Mouse (Mus musculus) stomach, embryonic 14.5 days (tissue): ENCODE measurements at regions not wholly inside any gene's neighbourhood (a gene's known extent, or its start where the extent isn't known, plus 50 kb on each side); places are given as distances from the start of the nearest gene placed in this dataset.
A peak's percentile ranks its signal among the peaks of the same experiment; 100 is the strongest.

Experiments used
- ATAC-seq: fragments of 200-750 bp; cut with Nextera tagmentation; 2 replicates; pipeline ENCODE4 v1.8.0; 2017; ENCODE audit warnings: low read depth, moderate TSS enrichment; ENCODE audit not compliant: insufficient number of reproducible peaks, insufficient read depth, low FRiP score
- H3K27ac ChIP-seq: fragments of 300-500 bp; sonication (generic); 2 replicates; pipeline ENCODE4 v1.5.1; 2014; ENCODE audit warnings: mild to moderate bottlenecking, low read length, moderate library complexity, mixed read lengths
- H3K27me3 ChIP-seq: fragments of 300-500 bp; sonication (generic); 2 replicates; pipeline ENCODE4 v1.6.1; 2014; ENCODE audit warnings: low read length, control low read depth, mixed read lengths; ENCODE audit not compliant: control insufficient read depth, insufficient read depth
- H3K36me3 ChIP-seq: fragments of 300-500 bp; sonication (generic); 2 replicates; pipeline ENCODE4 v1.6.1; 2014; ENCODE audit warnings: mild to moderate bottlenecking, control low read depth, low read length, moderate library complexity, mixed read lengths; ENCODE audit not compliant: control insufficient read depth, insufficient read depth
- H3K4me1 ChIP-seq: fragments of 300-500 bp; sonication (generic); 2 replicates; pipeline ENCODE4 v1.6.1; 2014; ENCODE audit warnings: low read length, control low read depth, mixed read lengths; ENCODE audit not compliant: control insufficient read depth, insufficient read depth
- H3K4me2 ChIP-seq: fragments of 300-500 bp; sonication (generic); replicated peaks from 2 replicates; pipeline ENCODE4 v1.6.1; 2014; ENCODE audit warnings: low read depth, low read length, control low read depth
- H3K4me3 ChIP-seq: fragments of 300-500 bp; sonication (generic); 2 replicates; pipeline ENCODE4 v1.5.1; 2014; ENCODE audit warnings: low read depth, low read length, control low read depth
- H3K9ac ChIP-seq: fragments of 300-500 bp; sonication (generic); replicated peaks from 2 replicates; pipeline ENCODE4 v1.6.1; 2014; ENCODE audit warnings: low read depth, mild to moderate bottlenecking, control low read depth, low read length, moderate library complexity, mixed read lengths
- H3K9me3 ChIP-seq: fragments of 300-500 bp; sonication (generic); 2 replicates; pipeline ENCODE4 v1.6.1; 2016; ENCODE audit warnings: low read depth, low read length, control low read depth; ENCODE audit not compliant: control insufficient read depth
- WGBS: fragments of 180-500 bp; shearing (Covaris S2); extraction: QIAGEN DNeasy Blood & Tissue Kit; methylation state at CpG from one replicate; pipeline ENCODE4 v1.1.7; 2014; 5-methylcytosine and 5-hydroxymethylcytosine counted together

GRCm38 (mm10) chr4:9136657-9137056 lies 897.8 kb upstream of the Car8 start:
- no peak overlapping the region for H3K27ac ChIP-seq
- H3K4me2 ChIP-seq = peak overlapping the region; percentile 45; the same call in 1 of the 2 replicates
- no peak overlapping the region; the same call in 1 of the 2 replicates for H3K9ac ChIP-seq
- no peaks in the 10 kb centered on the region for H3K27me3 ChIP-seq
- no peak overlapping the region for H3K4me3 ChIP-seq
- WGBS = 59% methylated on average over 13 of the region's 13 CpGs
- H3K4me1 ChIP-seq = peaks cover 5% of the 10 kb centered on the region; the same call in 1 of the 2 replicates
- no peak for ATAC-seq
- no peaks in the 10 kb centered on the region for H3K9me3 ChIP-seq
- H3K36me3 ChIP-seq = no peaks in the 10 kb centered on the region

DNA sequence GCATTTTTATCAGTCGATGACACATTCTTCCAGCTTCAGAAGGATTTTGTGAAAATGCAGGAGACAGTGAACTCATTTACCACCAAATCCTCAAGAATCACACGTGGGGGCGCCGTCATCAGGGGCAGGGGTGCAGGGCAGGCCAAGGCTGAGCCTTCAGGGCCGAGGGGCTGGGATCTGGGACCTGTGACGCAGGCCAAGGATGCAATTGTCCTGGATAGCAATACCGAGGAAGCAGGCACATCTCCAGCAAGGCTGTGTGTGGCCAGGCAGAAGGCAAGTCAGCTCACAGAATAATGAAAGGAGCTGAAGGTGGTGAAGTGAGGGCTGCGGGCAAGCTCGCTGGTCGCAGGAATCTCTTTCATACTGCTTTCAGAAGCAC lies 897.3 kb upstream of the Car8 start:
- H3K4me2 ChIP-seq = peak overlapping the region; percentile 45
- H3K27me3 ChIP-seq = no peaks in the 10 kb centered on the region
- 21% methylated on average over 10 of the region's 10 CpGs for whole genome bisulfite sequencing
- H3K4me3 ChIP-seq = peak overlapping the region; percentile 16
- peak; percentile 43; the same call in 1 of the 2 replicates for ATAC-seq
- no peaks in the 10 kb centered on the region for H3K36me3 ChIP-seq
- H3K9me3 ChIP-seq = no peaks in the 10 kb centered on the region
- no peak overlapping the region for H3K27ac ChIP-seq
- no peak overlapping the region; the same call in 1 of the 2 replicates for H3K9ac ChIP-seq
- H3K4me1 ChIP-seq = peaks cover 5% of the 10 kb centered on the region; the same call in 1 of the 2 replicates

DNA sequence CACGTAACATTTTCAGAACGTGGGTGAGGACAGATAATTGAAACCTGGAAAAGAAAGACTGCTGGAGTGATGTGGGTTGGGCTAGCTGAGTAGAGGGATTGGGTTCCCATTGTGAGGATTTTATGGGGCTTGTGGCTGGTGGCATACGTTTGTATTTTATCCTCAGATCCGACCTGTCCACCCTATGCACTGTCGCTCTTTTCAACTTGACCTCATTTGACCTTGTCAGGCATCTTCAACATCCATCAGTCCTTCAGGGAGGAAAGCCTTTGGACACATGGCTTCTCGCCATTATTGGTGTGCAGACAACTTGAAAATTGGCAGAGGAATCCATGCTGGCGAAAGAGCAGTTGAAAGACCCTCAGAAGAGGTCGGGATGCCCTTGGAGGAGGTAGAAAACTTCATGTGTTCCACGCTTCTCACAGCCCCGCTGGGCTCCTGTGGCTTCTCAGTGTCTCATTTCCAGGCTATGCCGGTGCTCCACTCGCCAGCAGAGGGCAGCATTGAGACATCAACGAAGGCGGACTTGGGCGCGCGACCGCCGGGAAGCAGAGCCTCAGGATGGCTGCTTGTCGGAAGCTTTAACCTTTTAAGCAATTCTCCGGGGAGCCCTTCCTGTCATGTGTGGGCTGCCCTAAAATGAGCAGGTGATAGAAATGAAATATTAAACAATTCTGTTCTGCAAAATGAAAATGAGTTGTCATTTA lies 896.8 kb upstream of the Car8 start:
- Histone ChIP-seq H3K27me3 (no peaks in the 10 kb centered on the region), H3K36me3 (no peaks in the 10 kb centered on the region), H3K4me1 (peaks cover 5% of the 10 kb centered on the region; the same call in 1 of the 2 replicates), H3K9ac (no peak overlapping the region; the same call in 1 of the 2 replicates), H3K4me2 (peak overlapping the region; percentile 45), H3K9me3 (no peaks in the 10 kb centered on the region), H3K27ac (no peak overlapping the region), H3K4me3 (peak overlapping the region; percentile 16)
- peak; percentile 86 for ATAC-seq
- 10% methylated on average over 21 of the region's 21 CpGs for WGBS

GRCm38 (mm10) chr4:9133695-9134094 lies 894.9 kb upstream of the Car8 start:
- no peaks in the 10 kb centered on the region for H3K27me3 ChIP-seq
- H3K9me3 ChIP-seq = no peaks in the 10 kb centered on the region
- 87% methylated on average over 2 of the region's 2 CpGs for WGBS
- H3K9ac ChIP-seq = no peak overlapping the region
- H3K4me2 ChIP-seq = no peak overlapping the region
- no peak overlapping the region for H3K4me3 ChIP-seq
- H3K27ac ChIP-seq = no peak overlapping the region
- peaks cover 5% of the 10 kb centered on the region; the same call in 1 of the 2 replicates for H3K4me1 ChIP-seq
- ATAC-seq = no peak
- H3K36me3 ChIP-seq = no peaks in the 10 kb centered on the region

- H3K4me3 ChIP-seq = no peak overlapping the region
- ATAC-seq = no peak
- no peak overlapping the region for H3K27ac ChIP-seq
- peaks cover 5% of the 10 kb centered on the region; the same call in 1 of the 2 replicates for H3K4me1 ChIP-seq
- H3K27me3 ChIP-seq = no peaks in the 10 kb centered on the region
- H3K9me3 ChIP-seq = no peaks in the 10 kb centered on the region
- H3K36me3 ChIP-seq = no peaks in the 10 kb centered on the region
- 0 out of 2 replicates have a peak overlapping the region, but pooled peaks have one; percentile 2 for H3K9ac ChIP-seq
- no peak overlapping the region for H3K4me2 ChIP-seq
- WGBS = 53% methylated on average over 12 of the region's 12 CpGs
These were observed 894.3 kb upstream of the Car8 start for GRCm38 (mm10) chr4:9132982-9133625.

GRCm38 (mm10) chr4:9132356-9132755 lies 893.5 kb upstream of the Car8 start:
- Histone ChIP-seq H3K4me3 (no peak overlapping the region), H3K36me3 (no peaks in the 10 kb centered on the region), H3K4me2 (no peak overlapping the region), H3K4me1 (peaks cover 5% of the 10 kb centered on the region; the same call in 1 of the 2 replicates), H3K27ac (no peak overlapping the region), H3K27me3 (no peaks in the 10 kb centered on the region), H3K9ac (no peak overlapping the region), H3K9me3 (no peaks in the 10 kb centered on the region)
- WGBS = 89% methylated on average over 6 of the region's 6 CpGs
- ATAC-seq = no peak

GRCm38 (mm10) chr4:9131610-9132009 lies 892.8 kb upstream of the Car8 start:
- H3K9me3 ChIP-seq = no peaks in the 10 kb centered on the region
- H3K4me2 ChIP-seq = no peak overlapping the region
- no peak overlapping the region for H3K9ac ChIP-seq
- WGBS = 80% methylated on average over 9 of the region's 9 CpGs
- no peak overlapping the region for H3K27ac ChIP-seq
- no peak for ATAC-seq
- peaks cover 5% of the 10 kb centered on the region; the same call in 1 of the 2 replicates for H3K4me1 ChIP-seq
- no peaks in the 10 kb centered on the region for H3K27me3 ChIP-seq
- H3K4me3 ChIP-seq = no peak overlapping the region
- H3K36me3 ChIP-seq = no peaks in the 10 kb centered on the region

GRCm38 (mm10) chr4:9125236-9125963 lies 886.6 kb upstream of the Car8 start:
- no peaks in the 10 kb centered on the region for H3K9me3 ChIP-seq
- 49% methylated on average over 11 of the region's 11 CpGs for whole genome bisulfite sequencing
- H3K9ac ChIP-seq = no peak overlapping the region
- H3K4me1 ChIP-seq = no peaks in the 10 kb centered on the region
- no peak overlapping the region for H3K27ac ChIP-seq
- no peak overlapping the region for H3K4me2 ChIP-seq
- ATAC-seq = no peak; the same call in 1 of the 2 replicates
- no peaks in the 10 kb centered on the region for H3K36me3 ChIP-seq
- H3K4me3 ChIP-seq = no peak overlapping the region
- H3K27me3 ChIP-seq = no peaks in the 10 kb centered on the region
